Mouse (Mus musculus) neural tube, embryonic 14.5 days (tissue): ENCODE results near the gene Brpf3. TPM values are rescaled to one million over a fixed set of nuclear protein-coding genes. Genes with fewer than 3 reads are reported as not detected.

Source experiments
- ATAC-seq: fragments of 200-750 bp; cut with Nextera tagmentation; 2 replicates; pipeline ENCODE4 v1.8.0; 2017; ENCODE audit warnings: low read depth, mild to moderate bottlenecking, moderate TSS enrichment, moderate library complexity
- H3K27ac ChIP-seq: fragments of 300-500 bp; sonication (generic); 2 replicates; pipeline ENCODE4 v1.5.1; 2014; ENCODE audit warnings: low read depth, mild to moderate bottlenecking, control low read depth, low read length, moderate library complexity, mixed read lengths
- H3K27me3 ChIP-seq: fragments of 300-500 bp; sonication (generic); 2 replicates; pipeline ENCODE4 v1.6.1; 2014; ENCODE audit warnings: low read length; ENCODE audit not compliant: control insufficient read depth, insufficient read depth
- H3K36me3 ChIP-seq: fragments of 300-500 bp; sonication (generic); 2 replicates; pipeline ENCODE4 v1.6.1; 2014; ENCODE audit warnings: low read length, mixed read lengths; ENCODE audit not compliant: control insufficient read depth, insufficient read depth
- H3K4me1 ChIP-seq: fragments of 300-500 bp; sonication (generic); 2 replicates; pipeline ENCODE4 v1.6.1; 2014; ENCODE audit warnings: low read length; ENCODE audit not compliant: control insufficient read depth, insufficient read depth
- H3K4me2 ChIP-seq: fragments of 300-500 bp; sonication (generic); 2 replicates; pipeline ENCODE4 v1.6.1; 2014; ENCODE audit warnings: mild to moderate bottlenecking, low read depth, low read length, control low read depth
- H3K4me3 ChIP-seq: fragments of 300-500 bp; sonication (generic); 2 replicates; pipeline ENCODE4 v1.5.1; 2014; ENCODE audit warnings: low read depth, low read length, control low read depth, mixed read lengths
- H3K9ac ChIP-seq: fragments of 300-500 bp; sonication (generic); replicated peaks from 2 replicates; pipeline ENCODE4 v1.6.1; 2014; ENCODE audit warnings: low read depth, mild to moderate bottlenecking, control low read depth, low read length, mixed read lengths
- H3K9me3 ChIP-seq: fragments of 300-500 bp; sonication (generic); 2 replicates; pipeline ENCODE4 v1.6.1; 2016; ENCODE audit warnings: low read length; ENCODE audit not compliant: control insufficient read depth
- WGBS: fragments of 180-500 bp; shearing (Covaris S2); extraction: QIAGEN DNeasy Blood & Tissue Kit; methylation state at CpG from one replicate; pipeline ENCODE4 v1.1.7; 2014; 5-methylcytosine and 5-hydroxymethylcytosine counted together
- polyA plus RNA-seq: library from polyadenylated mRNA; unstranded; fragments of >200 nt; fragmentation: Nextera tagmentation; extraction: Ambion mirVana; gene quantifications from 2 replicates; pipeline ENCODE4 v1.2.1, GENCODE M21; 2014

Gene Brpf3
- polyA plus RNA-seq, 1 experiment from 2014 or later = 6.9 TPM

- Histone ChIP-seq H3K4me3 (no peak overlapping the region), H3K36me3 (no peaks in the 10 kb centered on the region), H3K9me3 (peaks cover 5% of the 10 kb centered on the region), H3K27me3 (0 out of 2 replicates have a peak, but pooled peaks cover 3% of the 10 kb centered on the region), H3K4me1 (no peaks in the 10 kb centered on the region), H3K27ac (no peak overlapping the region), H3K9ac (no peak overlapping the region), H3K4me2 (no peak overlapping the region)
- no peak for ATAC-seq
- WGBS = 71% methylated on average over 10 of the region's 10 CpGs
These were observed 83.1 kb downstream of the Brpf3 start for GRCm38 (mm10) chr17:28883941-28884516.

- Histone ChIP-seq H3K27ac (no peak overlapping the region), H3K9ac (no peak overlapping the region), H3K4me1 (no peaks in the 10 kb centered on the region), H3K9me3 (peaks cover 5% of the 10 kb centered on the region), H3K4me2 (no peak overlapping the region), H3K36me3 (no peaks in the 10 kb centered on the region), H3K4me3 (no peak overlapping the region), H3K27me3 (0 out of 2 replicates have a peak, but pooled peaks cover 2% of the 10 kb centered on the region)
- no peak for ATAC-seq
- 91% methylated on average over 8 of the region's 8 CpGs for WGBS
These were observed 84.3 kb downstream of the Brpf3 start for GRCm38 (mm10) chr17:28885231-28885630.

- Histone ChIP-seq H3K9ac (no peak overlapping the region), H3K4me2 (no peak overlapping the region), H3K4me3 (no peak overlapping the region), H3K27me3 (no peaks in the 10 kb centered on the region), H3K9me3 (peaks cover 5% of the 10 kb centered on the region), H3K36me3 (no peaks in the 10 kb centered on the region), H3K4me1 (no peaks in the 10 kb centered on the region), H3K27ac (no peak overlapping the region)
- no peak for ATAC-seq
- WGBS = 90% methylated on average over 8 of the region's 8 CpGs
These were observed 85.4 kb downstream of the Brpf3 start for GRCm38 (mm10) chr17:28886266-28886665.

Other genes starting within 250 kb of the Brpf3 start
- gene Clps, start 240.3 kb upstream of the Brpf3 start, polyA plus RNA-seq = not detected in 2 replicates
- 12.7 and 18.1 TPM in 2 replicates for gene Lhfpl5, start 225.4 kb upstream of the Brpf3 start, polyA plus RNA-seq
- 110 and 129 TPM in 2 replicates for gene Srpk1, start 178.4 kb upstream of the Brpf3 start, polyA plus RNA-seq
- gene Slc26a8, start 110.9 kb upstream of the Brpf3 start, polyA plus RNA-seq = 1.9 and 3.0 TPM in 2 replicates
- 30.0 and 35.6 TPM in 2 replicates for gene Mapk14, start 109.8 kb upstream of the Brpf3 start, polyA plus RNA-seq
- 2.3 and 2.8 TPM in 2 replicates for gene AC170998.1, start 75.0 kb upstream of the Brpf3 start, polyA plus RNA-seq
- gene Mapk13, start 31.8 kb upstream of the Brpf3 start, polyA plus RNA-seq = 0.32 and 0.96 TPM in 2 replicates
- gene Pnpla1, start 57.3 kb downstream of the Brpf3 start, polyA plus RNA-seq = 0.07 TPM in 1 of 2 replicates, not detected in the other
- 0.42 and 0.48 TPM in 2 replicates for gene 4930539E08Rik, start 114.2 kb downstream of the Brpf3 start, polyA plus RNA-seq
- 0.41 TPM in 1 of 2 replicates, not detected in the other for gene Pxt1, start 142.8 kb downstream of the Brpf3 start, polyA plus RNA-seq
- 66.6 and 89.3 TPM in 2 replicates for gene Kctd20, start 150.9 kb downstream of the Brpf3 start, polyA plus RNA-seq
- 82.4 and 99.1 TPM in 2 replicates for gene Stk38, start 206.9 kb downstream of the Brpf3 start, polyA plus RNA-seq
- 423 and 489 TPM in 2 replicates for gene Srsf3, start 231.5 kb downstream of the Brpf3 start, polyA plus RNA-seq